Mouse (Mus musculus) heart, adult 10 weeks (tissue): ENCODE results near the gene Btbd3. TPM values are rescaled to one million over a fixed set of nuclear protein-coding genes. Genes with fewer than 3 reads are reported as not detected.

Source experiments
- polyA plus RNA-seq: library from polyadenylated mRNA; stranded (reverse); fragments of 350-450 nt; fragmentation: Illumina TruSeq; extraction: RNeasy Lipid Tissue Mini Kit (QIAGEN cat#74804); gene quantifications from one replicate; pipeline ENCODE4 v1.2.3, GENCODE M21; 2014; ENCODE audit warnings: low read depth, low replicate concordance

Gene Btbd3
- polyA plus RNA-seq = 11.1 TPM

DNA sequence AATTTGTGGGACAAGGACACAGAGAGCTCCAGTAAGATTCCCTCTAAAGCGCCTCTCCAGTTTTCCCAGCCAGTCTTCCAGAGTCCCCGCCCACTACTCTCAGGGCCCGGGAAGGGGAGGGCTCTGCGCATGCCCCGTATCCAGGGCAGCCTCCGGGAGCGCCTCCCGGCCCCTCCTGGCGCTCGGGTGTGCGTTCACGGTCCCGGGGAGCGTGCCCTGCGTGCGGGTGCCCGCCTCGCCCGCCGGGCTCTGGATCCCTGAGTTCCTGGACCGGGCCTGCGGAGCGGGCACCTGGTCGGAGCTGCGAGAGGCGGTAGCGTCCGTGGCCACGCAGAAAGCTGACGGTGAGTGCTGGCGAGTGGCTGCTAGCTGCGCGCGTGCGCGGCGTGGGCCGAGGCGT, at the start of gene Btbd3:
TSS of gene Btbd3 (plus strand) at position 155 of the 400 bp plus-strand sequence.

